Mouse (Mus musculus) gastrocnemius, postnatal 25 days (tissue): ENCODE results near the gene Hrk. TPM values are rescaled to one million over a fixed set of nuclear protein-coding genes. Genes with fewer than 3 reads are reported as not detected.

Source experiments
- DNase-seq: peaks from one replicate; pipeline ENCODE4 v3.0.0; 2022
- total RNA-seq, 2 experiments: library from RNA; stranded (reverse); gene quantifications; 1 replicate in 1 of 2; 2 replicates in 1 of 2; pipeline ENCODE4 v1.2.3; 2021

Hrk gene
- total RNA-seq, 2 experiments from 2014 or later, result 0.15 to 0.32 TPM

- DNase-seq, result no peak
Observed at GRCm38 (mm10) chr5:118165462-118165861, 1.0 kb downstream of the Hrk start.

DNA sequence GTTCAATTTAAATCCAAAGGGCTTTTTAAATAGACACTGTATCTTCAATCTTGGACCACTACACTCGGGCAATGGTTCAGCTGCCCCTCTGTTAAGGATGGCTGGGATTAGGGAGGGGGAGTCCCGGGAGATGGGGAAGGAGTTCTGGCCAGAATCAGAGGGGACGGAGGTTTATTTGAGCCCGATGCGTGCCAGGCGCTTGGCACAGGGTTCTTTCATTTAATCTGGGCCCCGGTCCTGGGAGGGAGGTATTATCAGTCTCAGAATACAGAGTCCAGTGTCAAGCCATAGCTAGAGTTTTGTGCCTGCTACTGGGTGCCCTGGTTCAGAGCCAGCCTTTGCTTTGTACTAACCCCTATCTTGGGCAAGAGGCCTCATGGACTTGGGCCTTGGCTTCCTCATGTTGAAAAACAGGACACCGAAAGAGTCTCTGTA, 3.1 kb downstream of the Hrk start:
- no peak for DNase-seq

- DNase-seq, result no peak
Observed at GRCm38 (mm10) chr5:118169222-118170221, 5.1 kb downstream of the Hrk start.

- no peak for DNase-seq
Observed at GRCm38 (mm10) chr5:118170888-118171529, 6.6 kb downstream of the Hrk start.

DNA sequence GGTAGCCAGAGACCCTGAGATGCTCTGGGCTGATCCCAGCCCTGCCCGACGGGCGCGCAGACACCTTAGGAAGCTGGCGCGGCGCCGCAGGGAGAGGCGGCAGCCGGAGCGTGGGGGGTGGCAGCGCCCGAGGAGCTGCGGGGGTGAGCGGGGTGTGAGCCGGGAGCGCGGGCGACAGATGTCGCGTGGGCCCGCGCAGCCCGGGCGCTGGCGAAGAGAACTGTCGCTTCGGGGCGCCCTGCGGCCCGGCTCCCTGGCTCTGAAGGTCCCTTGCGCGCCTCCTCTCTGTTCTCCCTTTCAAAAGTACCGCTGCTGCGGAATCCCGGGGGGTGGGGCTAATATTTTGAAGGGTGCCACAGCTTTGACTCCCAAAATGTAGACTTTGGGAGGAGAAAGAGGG, 7.2 kb downstream of the Hrk start:
- no peak for DNase-seq

GRCm38 (mm10) chr5:118172078-118172723, 7.8 kb downstream of the Hrk start:
- DNase-seq, result no peak

DNA sequence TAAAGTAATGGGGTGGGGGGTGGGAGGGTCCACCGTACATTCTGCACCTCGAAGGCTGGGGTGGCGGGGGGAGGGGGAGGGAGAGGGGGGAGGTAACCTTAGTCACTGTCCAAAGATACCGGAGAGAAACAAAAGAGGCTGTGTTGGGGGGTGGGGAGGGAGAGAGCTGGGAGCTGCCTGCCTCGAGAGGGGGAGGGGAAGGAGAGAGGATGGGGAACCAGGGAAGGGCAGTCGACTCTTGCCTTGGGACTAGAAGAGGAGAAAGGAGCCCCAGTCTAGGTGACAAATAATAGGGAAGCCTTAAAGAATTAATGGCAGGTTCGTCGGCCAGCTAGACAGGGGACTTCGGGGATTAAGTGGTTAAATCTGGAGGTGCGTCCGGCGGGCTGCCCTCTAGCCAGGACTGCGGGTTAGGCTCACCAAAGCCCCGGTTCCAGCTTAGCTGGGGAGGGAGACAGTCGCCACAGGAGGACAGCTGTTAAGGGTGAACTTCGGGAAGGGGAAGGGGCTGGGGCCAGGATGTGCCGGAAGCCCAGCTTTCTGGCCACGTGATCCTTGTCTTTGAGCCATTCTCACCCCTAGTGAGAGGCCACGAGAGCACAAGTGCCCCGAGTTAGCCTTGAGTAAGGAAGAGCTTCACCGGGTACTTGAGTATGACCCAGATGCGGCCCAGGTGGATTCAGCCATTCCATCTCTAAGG, 10.0 kb downstream of the Hrk start:
- DNase-seq, result no peak

- DNase-seq, result no peak
Observed at GRCm38 (mm10) chr5:118175137-118175536, 10.7 kb downstream of the Hrk start.

GRCm38 (mm10) chr5:118177640-118178039, 13.2 kb downstream of the Hrk start:
- DNase-seq, result no peak

DNA sequence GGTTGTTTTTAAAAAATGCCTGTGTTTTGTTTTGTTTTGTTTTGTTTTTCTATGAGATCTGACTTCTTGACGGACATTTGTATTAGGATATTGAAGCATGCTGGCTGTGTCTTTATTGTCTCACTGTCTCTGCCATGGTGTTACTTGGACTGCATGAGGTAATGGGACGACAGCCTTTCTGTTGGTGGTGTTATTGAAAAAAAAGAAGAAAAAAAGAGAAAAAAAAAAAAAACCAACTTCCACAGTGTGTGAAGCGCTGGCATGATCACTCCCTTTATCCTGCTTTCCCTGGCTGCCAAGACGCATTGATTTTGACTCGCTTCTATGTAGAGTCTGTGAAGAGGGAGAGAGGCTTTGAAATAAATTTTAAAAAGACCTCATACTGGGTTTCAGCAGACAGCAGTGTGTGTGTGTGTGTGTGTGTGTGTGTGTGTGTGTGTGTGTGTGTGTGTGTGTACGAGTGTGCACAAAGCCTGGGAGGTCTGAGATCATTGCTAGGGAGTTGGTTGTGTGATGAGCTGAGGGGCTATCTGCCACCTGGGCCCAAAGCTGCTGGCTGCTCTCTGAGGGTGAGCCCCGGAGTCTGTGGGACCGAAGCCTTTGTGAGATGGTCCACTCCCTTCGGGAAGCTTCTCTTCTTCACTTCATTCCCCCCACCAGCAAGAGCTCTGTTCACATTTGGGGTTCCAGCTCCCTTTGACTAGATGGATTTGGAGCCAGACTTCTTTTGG, 22.6 kb downstream of the Hrk start:
- no peak for DNase-seq

GRCm38 (mm10) chr5:118188356-118188755, 23.9 kb downstream of the Hrk start:
- no peak for DNase-seq

GRCm38 (mm10) chr5:118190491-118190890, 26.0 kb downstream of the Hrk start:
- no peak for DNase-seq

DNA sequence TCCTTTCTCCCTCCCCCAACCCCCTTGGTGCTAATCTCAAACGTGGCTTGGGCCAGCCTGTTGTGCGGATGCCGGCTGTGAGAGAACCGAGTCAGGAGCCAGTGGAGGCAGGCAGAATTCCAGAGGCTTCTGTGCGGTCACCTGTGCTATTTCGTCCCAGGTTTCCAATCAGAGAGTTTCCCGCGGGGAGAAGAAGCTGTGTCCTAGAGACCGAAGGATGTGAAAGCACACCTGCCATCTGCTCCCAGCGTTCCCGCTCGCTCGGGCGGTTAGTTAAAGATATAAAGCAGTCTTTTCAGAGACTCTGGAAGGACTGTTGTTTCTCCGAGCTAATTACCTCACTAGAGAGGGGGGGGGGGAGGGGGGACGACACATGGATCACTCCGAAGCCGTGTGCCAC, 27.8 kb downstream of the Hrk start:
- DNase-seq, result no peak

GRCm38 (mm10) chr5:118197421-118197820, 33.0 kb downstream of the Hrk start:
- DNase-seq, result no peak

GRCm38 (mm10) chr5:118199670-118200069, 35.2 kb downstream of the Hrk start:
- no peak for DNase-seq

DNA sequence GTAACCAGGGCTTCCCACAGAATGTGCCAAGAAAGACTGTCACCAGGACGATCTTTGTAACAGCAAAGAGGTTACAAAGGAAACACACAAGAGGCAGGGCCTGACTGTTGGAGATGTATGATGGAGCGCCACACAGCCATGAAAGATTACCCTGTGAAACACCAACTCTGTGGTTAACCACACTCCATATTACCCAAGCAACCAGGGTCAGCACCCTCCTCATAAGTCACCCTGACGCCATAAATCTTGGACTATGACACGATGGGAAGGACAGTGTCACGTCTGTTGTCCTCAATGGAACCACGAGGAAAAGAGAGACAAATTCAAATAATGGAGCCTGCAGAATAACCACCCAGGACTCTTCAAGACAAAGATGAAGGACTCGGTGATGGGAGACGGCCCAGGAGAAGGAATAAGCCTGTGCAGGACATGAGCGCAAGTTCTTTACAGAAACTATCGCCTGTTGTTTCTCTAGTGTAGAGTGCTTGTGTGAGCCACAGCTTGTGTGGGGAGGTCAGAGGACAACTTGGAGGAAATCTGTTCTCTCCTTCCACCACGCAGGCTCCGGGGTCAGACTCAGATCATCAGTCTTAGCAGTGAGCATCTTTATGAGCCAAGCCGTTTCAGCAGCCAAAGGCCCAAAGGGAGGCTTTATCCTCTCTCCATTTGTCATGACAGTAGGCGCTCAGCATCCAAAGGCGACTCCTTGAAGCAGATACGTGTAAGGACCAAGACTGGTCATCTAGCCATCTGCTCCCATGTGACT, 40.4 kb downstream of the Hrk start:
- DNase-seq, result no peak

DNA sequence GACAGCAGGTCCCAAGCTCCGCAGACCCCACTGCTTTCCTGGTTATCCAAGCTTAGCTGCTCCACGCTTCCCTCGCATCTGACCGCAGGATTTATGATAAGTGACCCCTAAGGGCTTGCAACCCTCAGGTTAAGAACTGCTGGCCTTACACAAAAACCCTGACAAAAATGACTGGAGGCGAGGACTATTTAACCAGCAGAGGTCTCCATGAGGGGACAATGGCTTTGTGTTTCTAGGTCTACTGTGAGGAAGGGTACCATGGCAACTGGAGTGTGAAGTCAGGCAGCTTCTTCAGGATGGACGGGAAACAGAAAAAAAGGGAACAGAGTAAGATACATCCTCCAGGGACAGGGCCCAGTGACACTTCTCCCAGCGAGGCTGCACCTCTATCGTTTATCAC, 41.4 kb downstream of the Hrk start:
- DNase-seq, result no peak

- no peak for DNase-seq
Observed at GRCm38 (mm10) chr5:118214012-118214411, 49.6 kb downstream of the Hrk start.

- DNase-seq, result peak; percentile 38
Observed at GRCm38 (mm10) chr5:118214418-118215154, 50.1 kb downstream of the Hrk start.

DNA sequence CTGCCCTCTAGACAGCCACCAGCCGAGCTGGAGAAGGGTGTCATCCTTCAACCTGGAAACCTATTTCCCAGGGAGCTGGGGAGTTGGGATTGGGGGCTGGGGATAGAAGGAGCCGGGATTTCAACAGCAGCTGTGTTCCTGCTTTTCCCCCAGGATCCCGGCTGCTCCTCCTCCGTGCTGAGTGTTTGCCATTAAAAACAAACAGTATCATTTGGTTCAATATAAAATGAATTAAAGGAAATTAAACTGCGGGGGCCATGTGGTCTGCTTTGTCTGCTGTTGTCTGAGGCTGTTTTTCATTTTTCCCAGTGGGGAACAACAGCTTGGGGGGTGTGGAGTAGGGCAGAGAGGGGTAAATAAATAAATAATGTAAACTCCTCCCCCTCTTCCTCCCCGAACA, 53.0 kb downstream of the Hrk start:
- DNase-seq, result peak; percentile 31
